Mouse (Mus musculus): Measurements from ENCODE around the gene Aldh3a1. TPM values are rescaled to one million over a fixed set of nuclear protein-coding genes. Genes with fewer than 3 reads are reported as not detected.

The Aldh3a1 gene
- polyA plus RNA-seq, 1 experiment, result 19.7 TPM

- Histone ChIP-seq H3ac (ENCODE audit: control insufficient read depth, insufficient read length, low read depth) (no peak overlapping the region), H3K27me3 (ENCODE audit: control insufficient read depth, insufficient read depth, insufficient read length) (peaks cover 4% of the 10 kb centered on the region), H3K4me3 (ENCODE audit: insufficient read depth, poor library complexity, severe bottlenecking) (no peak overlapping the region), H3K79me2 (ENCODE audit: control insufficient read depth, insufficient read depth) (no peaks in the 10 kb centered on the region), H3K79me3 (ENCODE audit: low read depth) (no peaks in the 10 kb centered on the region), H3K36me3 (ENCODE audit: control insufficient read depth, insufficient read depth) (no peaks in the 10 kb centered on the region)
- TF ChIP-seq CTCF (IDR thresholded peaks at IDR 0.05; ENCODE audit: control insufficient read depth, insufficient read depth, insufficient read length) (no peak), MYOD1 (IDR thresholded peaks at IDR 0.05; ENCODE audit: control insufficient read depth, insufficient read length, low read depth) (no peak), MYOG (IDR thresholded peaks at IDR 0.05; ENCODE audit: control insufficient read depth, extremely low read depth, insufficient read length) (no peak), USF1 (IDR thresholded peaks at IDR 0.05; ENCODE audit: low read depth) (no peak), MAX (IDR thresholded peaks at IDR 0.05) (no peak), FOSL1 (IDR thresholded peaks at IDR 0.05; ENCODE audit: insufficient read depth, low read length, poor library complexity, severe bottlenecking) (no peak), CEBPB (IDR thresholded peaks at IDR 0.05; ENCODE audit: low read depth) (no peak)
Observed at GRCm38 (mm10) chr11:61197935-61198334, 9.4 kb upstream of the Aldh3a1 start.

DNA sequence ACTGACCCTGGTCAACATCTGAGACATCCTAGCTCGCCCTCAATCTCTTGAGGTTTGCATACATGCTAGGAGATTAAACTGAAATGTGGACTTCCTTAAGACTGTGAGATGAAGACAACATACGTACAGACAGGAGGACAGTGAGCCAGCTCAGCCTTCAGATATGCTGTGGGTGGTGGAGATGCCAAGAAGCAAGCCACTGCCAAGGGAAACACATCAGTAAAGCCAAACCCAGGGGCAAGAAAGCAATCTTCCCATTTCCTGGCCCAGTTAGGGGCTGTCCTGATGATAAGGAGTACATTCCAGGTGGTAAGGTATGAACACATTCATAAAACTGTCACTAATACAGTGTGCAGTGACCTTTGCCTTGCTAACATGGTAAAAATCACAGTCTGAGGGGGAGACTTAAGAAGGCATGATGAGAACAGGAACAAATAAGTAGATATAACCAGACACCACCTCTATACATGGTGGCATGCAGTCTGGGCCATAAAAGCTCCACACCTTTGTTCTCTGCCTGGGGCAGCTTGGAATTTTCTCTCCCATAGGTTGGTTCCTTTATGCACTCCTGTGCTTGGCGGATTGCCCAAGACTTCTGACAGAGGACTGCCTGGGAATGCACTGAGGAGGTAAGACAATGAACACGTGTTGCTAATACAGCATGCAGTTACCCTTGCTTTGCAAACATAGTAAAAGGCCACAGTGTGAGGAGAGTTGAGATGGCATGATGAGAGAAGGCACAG is 7.5 kb upstream of the Aldh3a1 start:
- Histone ChIP-seq H3K36me3 (ENCODE audit: control insufficient read depth, insufficient read depth) (no peaks in the 10 kb centered on the region), H3K79me3 (ENCODE audit: low read depth) (no peaks in the 10 kb centered on the region), H3K79me2 (ENCODE audit: control insufficient read depth, insufficient read depth) (no peaks in the 10 kb centered on the region), H3ac (ENCODE audit: control insufficient read depth, insufficient read length, low read depth) (no peak overlapping the region), H3K27me3 (ENCODE audit: control insufficient read depth, insufficient read depth, insufficient read length) (no peaks in the 10 kb centered on the region), H3K4me3 (ENCODE audit: insufficient read depth, poor library complexity, severe bottlenecking) (no peak overlapping the region)
- no peak for TF ChIP-seq MAX (IDR thresholded peaks at IDR 0.05)
- no peak for TF ChIP-seq MYOG (IDR thresholded peaks at IDR 0.05; ENCODE audit: control insufficient read depth, extremely low read depth, insufficient read length)
- TF ChIP-seq CTCF (IDR thresholded peaks at IDR 0.05; ENCODE audit: control insufficient read depth, insufficient read depth, insufficient read length), result no peak
- TF ChIP-seq CEBPB (IDR thresholded peaks at IDR 0.05; ENCODE audit: low read depth), result no peak
- TF ChIP-seq MYOD1 (IDR thresholded peaks at IDR 0.05; ENCODE audit: control insufficient read depth, insufficient read length, low read depth), result no peak
- no peak for TF ChIP-seq FOSL1 (IDR thresholded peaks at IDR 0.05; ENCODE audit: insufficient read depth, low read length, poor library complexity, severe bottlenecking)
- no peak for TF ChIP-seq USF1 (IDR thresholded peaks at IDR 0.05; ENCODE audit: low read depth)

DNA sequence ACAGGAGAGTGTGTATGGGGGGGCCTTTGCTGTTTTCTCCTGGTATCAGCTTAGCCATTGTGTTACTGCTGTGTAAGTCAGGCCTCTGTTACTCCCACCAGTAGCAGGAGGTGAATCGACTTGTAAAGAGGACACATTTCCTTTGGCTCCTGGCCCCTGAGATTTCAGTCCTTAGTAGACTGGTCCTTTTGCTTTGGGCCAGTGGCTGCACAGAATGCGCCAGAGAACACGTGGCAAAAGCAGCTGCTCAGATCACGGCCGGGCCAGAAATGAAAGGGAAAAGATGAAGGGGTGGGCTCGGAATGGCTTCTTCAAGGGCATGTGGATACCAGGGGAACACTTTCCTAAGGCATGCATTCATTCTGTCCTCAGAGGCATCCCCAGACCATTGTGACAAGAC is 5.2 kb upstream of the Aldh3a1 start:
- Histone ChIP-seq H3K79me3 (ENCODE audit: low read depth) (no peaks in the 10 kb centered on the region), H3K4me3 (ENCODE audit: insufficient read depth, poor library complexity, severe bottlenecking) (no peak overlapping the region), H3K79me2 (ENCODE audit: control insufficient read depth, insufficient read depth) (no peaks in the 10 kb centered on the region), H3ac (ENCODE audit: control insufficient read depth, insufficient read length, low read depth) (no peak overlapping the region), H3K27me3 (ENCODE audit: control insufficient read depth, insufficient read depth, insufficient read length) (no peaks in the 10 kb centered on the region), H3K36me3 (ENCODE audit: control insufficient read depth, insufficient read depth) (no peaks in the 10 kb centered on the region)
- TF ChIP-seq MAX (IDR thresholded peaks at IDR 0.05) (no peak), USF1 (IDR thresholded peaks at IDR 0.05; ENCODE audit: low read depth) (no peak), MYOD1 (IDR thresholded peaks at IDR 0.05; ENCODE audit: control insufficient read depth, insufficient read length, low read depth) (no peak), MYOG (IDR thresholded peaks at IDR 0.05; ENCODE audit: control insufficient read depth, extremely low read depth, insufficient read length) (no peak), CEBPB (IDR thresholded peaks at IDR 0.05; ENCODE audit: low read depth) (no peak), FOSL1 (IDR thresholded peaks at IDR 0.05; ENCODE audit: insufficient read depth, low read length, poor library complexity, severe bottlenecking) (no peak), CTCF (IDR thresholded peaks at IDR 0.05; ENCODE audit: control insufficient read depth, insufficient read depth, insufficient read length) (no peak)

GRCm38 (mm10) chr11:61202810-61203209 is 4.5 kb upstream of the Aldh3a1 start:
- no peak overlapping the region for H3ac ChIP-seq (ENCODE audit: control insufficient read depth, insufficient read length, low read depth)
- H3K27me3 ChIP-seq (ENCODE audit: control insufficient read depth, insufficient read depth, insufficient read length), result no peaks in the 10 kb centered on the region
- no peaks in the 10 kb centered on the region for H3K79me2 ChIP-seq (ENCODE audit: control insufficient read depth, insufficient read depth)
- no peaks in the 10 kb centered on the region for H3K36me3 ChIP-seq (ENCODE audit: control insufficient read depth, insufficient read depth)
- no peak overlapping the region for H3K4me3 ChIP-seq (ENCODE audit: insufficient read depth, poor library complexity, severe bottlenecking)
- TF ChIP-seq MAX (IDR thresholded peaks at IDR 0.05), result no peak
- TF ChIP-seq MYOG (IDR thresholded peaks at IDR 0.05; ENCODE audit: control insufficient read depth, extremely low read depth, insufficient read length), result no peak
- no peak for TF ChIP-seq USF1 (IDR thresholded peaks at IDR 0.05; ENCODE audit: low read depth)
- TF ChIP-seq CEBPB (IDR thresholded peaks at IDR 0.05; ENCODE audit: low read depth), result no peak
- peak; percentile 22 for TF ChIP-seq MYOD1 (IDR thresholded peaks at IDR 0.05; ENCODE audit: control insufficient read depth, insufficient read length, low read depth)
- H3K79me3 ChIP-seq (ENCODE audit: low read depth), result no peaks in the 10 kb centered on the region

GRCm38 (mm10) chr11:61205167-61205950 is 2.0 kb upstream of the Aldh3a1 start:
- Histone ChIP-seq H3K4me3 (ENCODE audit: insufficient read depth, poor library complexity, severe bottlenecking) (no peak overlapping the region), H3K27me3 (ENCODE audit: control insufficient read depth, insufficient read depth, insufficient read length) (no peaks in the 10 kb centered on the region), H3ac (ENCODE audit: control insufficient read depth, insufficient read length, low read depth) (no peak overlapping the region), H3K79me3 (ENCODE audit: low read depth) (no peaks in the 10 kb centered on the region), H3K79me2 (ENCODE audit: control insufficient read depth, insufficient read depth) (no peaks in the 10 kb centered on the region), H3K36me3 (ENCODE audit: control insufficient read depth, insufficient read depth) (no peaks in the 10 kb centered on the region)
- no peak for TF ChIP-seq MAX (IDR thresholded peaks at IDR 0.05)
- TF ChIP-seq FOSL1 (IDR thresholded peaks at IDR 0.05; ENCODE audit: insufficient read depth, low read length, poor library complexity, severe bottlenecking), result no peak
- TF ChIP-seq MYOG (IDR thresholded peaks at IDR 0.05; ENCODE audit: control insufficient read depth, extremely low read depth, insufficient read length), result no peak
- TF ChIP-seq CTCF (IDR thresholded peaks at IDR 0.05; ENCODE audit: control insufficient read depth, insufficient read depth, insufficient read length), result no peak
- TF ChIP-seq USF1 (IDR thresholded peaks at IDR 0.05; ENCODE audit: low read depth), result no peak
- TF ChIP-seq MYOD1 (IDR thresholded peaks at IDR 0.05; ENCODE audit: control insufficient read depth, insufficient read length, low read depth), result no peak
- no peak for TF ChIP-seq CEBPB (IDR thresholded peaks at IDR 0.05; ENCODE audit: low read depth)
